Mouse (Mus musculus) ES-Bruce4 (cell line): ENCODE results near the gene Hivep1.

Experiments
- CTCF ChIP-seq: IDR thresholded peaks from one replicate; pipeline ENCODE4 v1.8.1; 2011; ENCODE audit warnings: low read depth, low read length
- EP300 ChIP-seq: IDR thresholded peaks from 2 replicates; pipeline ENCODE4 v1.6.1; 2011; ENCODE audit warnings: low read depth, low read length; ENCODE audit not compliant: insufficient read depth
- POLR2A ChIP-seq: IDR thresholded peaks from one replicate; pipeline ENCODE4 v1.8.1; 2011; ENCODE audit warnings: low read length; ENCODE audit not compliant: insufficient read depth

DNA sequence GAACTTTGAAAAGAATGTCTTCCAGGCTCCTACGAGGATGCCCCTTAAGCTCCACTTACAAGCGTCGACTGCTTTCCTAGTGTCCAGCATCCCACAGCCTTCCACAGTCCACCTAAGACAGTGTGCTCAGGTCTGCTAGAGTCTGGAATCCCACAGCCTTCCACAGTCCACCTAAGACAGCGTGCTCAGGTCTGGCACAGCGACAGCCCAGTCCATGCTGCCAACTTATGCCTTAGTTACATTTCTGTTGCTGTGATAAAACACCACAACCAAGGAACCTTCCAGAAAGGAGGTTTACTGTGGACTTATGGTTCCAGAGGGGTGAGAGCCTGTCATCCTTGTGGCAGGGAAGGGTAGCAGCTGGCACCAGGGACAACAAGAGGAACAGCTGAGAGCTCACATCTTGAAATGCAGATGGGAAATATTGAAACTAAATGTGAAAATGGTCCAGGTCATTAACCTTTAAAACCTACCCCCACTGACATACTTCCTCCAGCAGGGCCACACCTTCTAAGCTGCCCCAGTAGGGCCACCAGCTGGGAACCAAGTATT is 25.0 kb downstream of the Hivep1 start:
- TF ChIP-seq CTCF (no peak), POLR2A (no peak), EP300 (no peak)
